Mouse (Mus musculus): ENCODE data around the gene Dlg5. TPM values are rescaled to one million over a fixed set of nuclear protein-coding genes. Genes with fewer than 3 reads are reported as not detected.
A peak's percentile ranks its signal among the peaks of the same experiment; 100 is the strongest.

Gene Dlg5
- polyA plus RNA-seq, 1 experiment from 2014 or later = 13.5 TPM

GRCm38 (mm10) chr14:24207360-24207752, 38.4 kb downstream of the Dlg5 start:
- ATAC-seq (ENCODE audit: insufficient read depth, low FRiP score, low read depth) = no peak
- no peaks in the 10 kb centered on the region for H3K9me3 ChIP-seq
- WGBS = 35% methylated on average over 13 of the region's 13 CpGs
- H3K27ac ChIP-seq = peak overlapping the region; percentile 33
- H3K4me1 ChIP-seq = peaks cover 32% of the 10 kb centered on the region
- H3K27me3 ChIP-seq (replicated peaks) = no peaks in the 10 kb centered on the region
- H3K36me3 ChIP-seq = no peaks in the 10 kb centered on the region; the same call in 1 of the 2 replicates
- H3K4me3 ChIP-seq (replicated peaks) = no peak overlapping the region
- 0 out of 2 replicates have a peak overlapping the region, but pooled peaks have one; percentile 19 for H3K4me2 ChIP-seq
- H3K9ac ChIP-seq = no peak overlapping the region

DNA sequence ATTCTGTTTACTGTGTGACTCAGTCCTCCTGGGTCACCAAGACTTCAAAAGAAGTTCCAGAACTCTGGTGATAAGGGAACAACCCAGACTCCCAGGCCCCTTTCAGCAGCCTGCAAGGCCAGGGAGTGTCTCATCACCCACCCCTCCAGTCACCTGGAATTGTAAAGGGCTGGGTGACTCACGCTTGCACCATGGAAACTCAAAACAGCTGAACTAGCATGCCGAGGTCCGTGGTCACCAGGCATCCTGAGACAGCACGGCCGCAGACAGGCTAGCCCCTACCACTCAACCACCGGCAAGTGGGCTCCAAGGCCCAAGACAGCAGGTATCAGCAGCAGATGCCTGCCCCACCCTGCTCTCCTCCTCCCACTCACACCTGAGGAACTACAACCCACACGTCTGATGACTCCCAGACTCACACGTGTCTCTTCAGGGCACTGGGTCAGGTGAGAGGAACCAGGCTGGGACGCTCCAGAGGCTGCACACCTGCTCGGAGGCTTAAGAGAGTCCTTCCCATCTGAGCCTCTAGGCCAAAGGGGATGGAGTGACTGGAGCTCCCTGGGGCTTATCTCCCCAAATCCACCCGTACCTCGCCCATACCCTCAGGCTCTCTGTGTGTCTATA, 38.9 kb downstream of the Dlg5 start:
- Histone ChIP-seq H3K9me3 (no peaks in the 10 kb centered on the region), H3K27me3 (replicated peaks) (no peaks in the 10 kb centered on the region), H3K4me3 (replicated peaks) (no peak overlapping the region), H3K36me3 (no peaks in the 10 kb centered on the region; the same call in 1 of the 2 replicates), H3K27ac (peak overlapping the region; percentile 33), H3K4me1 (peaks cover 38% of the 10 kb centered on the region), H3K9ac (no peak overlapping the region), H3K4me2 (0 out of 2 replicates have a peak overlapping the region, but pooled peaks have one; percentile 19)
- ATAC-seq (ENCODE audit: insufficient read depth, low FRiP score, low read depth) = peak; percentile 84
- WGBS = 36% methylated on average over 12 of the region's 12 CpGs

DNA sequence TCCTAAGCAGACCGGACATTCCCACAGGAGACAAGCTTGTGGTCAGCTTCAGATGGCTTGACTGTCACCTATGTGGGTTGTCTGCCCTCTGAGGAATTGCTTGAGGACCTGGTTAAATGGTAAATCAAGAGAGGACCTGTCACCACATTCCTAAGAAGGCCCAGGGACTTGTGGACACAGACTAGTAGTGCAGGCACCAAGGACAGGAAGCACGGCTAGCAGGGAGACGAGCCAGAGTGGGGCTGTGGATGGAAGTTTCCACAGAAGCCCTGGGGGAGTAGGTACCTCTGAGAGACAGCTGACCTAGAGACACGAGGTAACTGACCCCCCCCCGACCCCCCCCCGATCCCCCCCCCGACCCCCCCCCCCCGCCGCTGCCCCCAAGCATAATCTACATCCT, 39.4 kb downstream of the Dlg5 start:
- WGBS = 25% methylated on average over 9 of the region's 9 CpGs
- Histone ChIP-seq H3K4me3 (replicated peaks) (no peak overlapping the region), H3K9ac (no peak overlapping the region), H3K36me3 (no peaks in the 10 kb centered on the region; the same call in 1 of the 2 replicates), H3K9me3 (no peaks in the 10 kb centered on the region), H3K27me3 (replicated peaks) (no peaks in the 10 kb centered on the region), H3K4me2 (no peak overlapping the region), H3K27ac (peak overlapping the region; percentile 63), H3K4me1 (peaks cover 39% of the 10 kb centered on the region)
- ATAC-seq (ENCODE audit: insufficient read depth, low FRiP score, low read depth) = no peak

DNA sequence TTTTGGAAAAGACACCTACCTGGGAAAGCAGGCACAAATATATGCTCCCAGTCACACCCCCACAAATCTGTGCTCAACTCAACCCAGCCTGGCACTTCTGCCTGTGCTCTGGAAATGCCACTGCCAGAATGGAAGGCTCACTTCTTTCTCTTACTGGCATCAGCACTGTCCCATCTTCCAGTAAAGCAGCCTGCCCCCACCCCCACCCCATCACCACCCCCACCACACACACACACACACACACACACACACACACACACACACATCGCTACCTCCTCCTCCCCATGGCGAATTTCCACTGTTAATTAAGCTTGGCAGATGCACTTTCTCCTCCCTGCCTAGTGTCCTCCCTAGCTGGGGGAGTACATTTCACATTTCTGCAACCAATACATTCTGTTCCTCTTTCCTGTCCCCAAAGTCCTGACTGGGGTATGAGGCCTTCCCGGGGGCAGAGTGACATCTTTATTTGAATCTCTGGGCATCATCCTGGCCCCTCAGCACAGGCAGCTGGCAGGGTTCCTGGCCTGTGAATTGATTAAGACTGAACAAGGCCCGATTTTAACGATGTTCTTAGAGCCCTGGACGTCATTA, 40.3 kb downstream of the Dlg5 start:
- Histone ChIP-seq H3K36me3 (no peaks in the 10 kb centered on the region; the same call in 1 of the 2 replicates), H3K27ac (no peak overlapping the region), H3K4me2 (no peak overlapping the region), H3K4me3 (replicated peaks) (no peak overlapping the region), H3K9ac (no peak overlapping the region), H3K4me1 (peaks cover 39% of the 10 kb centered on the region), H3K27me3 (replicated peaks) (no peaks in the 10 kb centered on the region), H3K9me3 (no peaks in the 10 kb centered on the region)
- no peak for ATAC-seq (ENCODE audit: insufficient read depth, low FRiP score, low read depth)
- WGBS = 50% methylated on average over 6 of the region's 6 CpGs

- Histone ChIP-seq H3K36me3 (no peaks in the 10 kb centered on the region; the same call in 1 of the 2 replicates), H3K9ac (no peak overlapping the region), H3K4me2 (no peak overlapping the region), H3K27me3 (replicated peaks) (no peaks in the 10 kb centered on the region), H3K27ac (no peak overlapping the region), H3K4me1 (peaks cover 32% of the 10 kb centered on the region), H3K9me3 (no peaks in the 10 kb centered on the region), H3K4me3 (replicated peaks) (no peak overlapping the region)
- whole genome bisulfite sequencing = 87% methylated on average over 8 of the region's 8 CpGs
- no peak for ATAC-seq (ENCODE audit: insufficient read depth, low FRiP score, low read depth)
Measured at GRCm38 (mm10) chr14:24203210-24203609, 42.5 kb downstream of the Dlg5 start.

DNA sequence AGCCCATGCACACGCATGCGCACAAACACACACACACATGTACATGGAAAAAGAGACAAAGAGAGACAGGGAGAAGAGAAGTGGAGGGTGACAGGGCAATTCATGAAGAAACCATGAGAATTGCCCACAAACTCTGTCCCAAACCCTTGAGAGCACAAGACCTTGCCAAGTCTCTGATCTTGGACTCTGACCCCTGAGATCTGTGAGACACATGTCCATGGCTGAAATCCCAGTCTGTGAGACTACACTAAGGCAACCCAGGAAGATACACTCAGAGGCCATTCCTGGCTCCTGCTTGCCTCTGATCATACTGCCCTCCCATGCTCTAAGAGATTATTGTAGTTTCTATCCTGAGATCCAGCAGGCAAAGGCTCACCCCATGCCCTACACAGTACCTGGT, 44.9 kb downstream of the Dlg5 start:
- no peak overlapping the region for H3K9ac ChIP-seq
- 97% methylated on average over 2 of the region's 2 CpGs for WGBS
- no peak overlapping the region for H3K4me2 ChIP-seq
- H3K36me3 ChIP-seq = no peaks in the 10 kb centered on the region; the same call in 1 of the 2 replicates
- H3K4me3 ChIP-seq (replicated peaks) = no peak overlapping the region
- ATAC-seq (ENCODE audit: insufficient read depth, low FRiP score, low read depth) = no peak
- no peak overlapping the region for H3K27ac ChIP-seq
- no peaks in the 10 kb centered on the region for H3K27me3 ChIP-seq (replicated peaks)
- no peaks in the 10 kb centered on the region for H3K9me3 ChIP-seq
- H3K4me1 ChIP-seq = peaks cover 20% of the 10 kb centered on the region; the same call in 1 of the 2 replicates

- Histone ChIP-seq H3K4me1 (peaks cover 15% of the 10 kb centered on the region; the same call in 1 of the 2 replicates), H3K4me3 (replicated peaks) (no peak overlapping the region), H3K9me3 (no peaks in the 10 kb centered on the region), H3K4me2 (no peak overlapping the region), H3K36me3 (no peaks in the 10 kb centered on the region; the same call in 1 of the 2 replicates), H3K27ac (no peak overlapping the region), H3K9ac (no peak overlapping the region), H3K27me3 (replicated peaks) (no peaks in the 10 kb centered on the region)
- ATAC-seq (ENCODE audit: insufficient read depth, low FRiP score, low read depth) = no peak
- WGBS = 72% methylated on average over 6 of the region's 6 CpGs
Measured at GRCm38 (mm10) chr14:24199732-24200131, 46.0 kb downstream of the Dlg5 start.

DNA sequence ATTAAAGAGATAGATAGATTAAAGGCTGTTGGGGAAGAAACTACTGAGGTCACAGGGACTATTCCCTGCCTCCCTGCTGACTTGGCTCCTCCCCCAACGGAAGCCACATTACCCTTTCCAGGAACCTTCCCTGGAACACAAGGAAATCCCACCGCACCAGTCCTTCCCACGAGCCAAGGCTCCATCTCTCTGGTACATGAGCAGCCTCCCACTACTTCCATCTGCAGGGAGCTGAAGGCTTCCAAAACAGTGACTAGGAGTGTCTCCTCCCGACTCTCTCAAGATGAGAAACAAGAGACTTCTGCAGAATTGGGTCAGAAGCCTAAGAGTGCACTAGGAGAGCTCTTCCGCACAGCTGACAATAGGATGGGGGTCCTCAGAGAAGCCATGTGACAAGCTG, 47.9 kb downstream of the Dlg5 start:
- Histone ChIP-seq H3K4me2 (no peak overlapping the region), H3K27me3 (replicated peaks) (no peaks in the 10 kb centered on the region), H3K9ac (no peak overlapping the region), H3K36me3 (no peaks in the 10 kb centered on the region; the same call in 1 of the 2 replicates), H3K4me3 (replicated peaks) (no peak overlapping the region), H3K27ac (no peak overlapping the region), H3K4me1 (peaks cover 12% of the 10 kb centered on the region; the same call in 1 of the 2 replicates), H3K9me3 (no peaks in the 10 kb centered on the region)
- 75% methylated on average over 5 of the region's 5 CpGs for WGBS
- no peak for ATAC-seq (ENCODE audit: insufficient read depth, low FRiP score, low read depth)

- no peaks in the 10 kb centered on the region for H3K9me3 ChIP-seq
- no peak for ATAC-seq (ENCODE audit: insufficient read depth, low FRiP score, low read depth)
- no peaks in the 10 kb centered on the region for H3K36me3 ChIP-seq
- WGBS = 77% methylated on average over 6 of the region's 6 CpGs
- no peak overlapping the region for H3K27ac ChIP-seq
- H3K4me3 ChIP-seq (replicated peaks) = no peak overlapping the region
- H3K4me1 ChIP-seq = peaks cover 8% of the 10 kb centered on the region; the same call in 1 of the 2 replicates
- H3K27me3 ChIP-seq (replicated peaks) = no peaks in the 10 kb centered on the region
- H3K4me2 ChIP-seq = no peak overlapping the region
- no peak overlapping the region for H3K9ac ChIP-seq
Measured at GRCm38 (mm10) chr14:24196947-24197346, 48.8 kb downstream of the Dlg5 start.

DNA sequence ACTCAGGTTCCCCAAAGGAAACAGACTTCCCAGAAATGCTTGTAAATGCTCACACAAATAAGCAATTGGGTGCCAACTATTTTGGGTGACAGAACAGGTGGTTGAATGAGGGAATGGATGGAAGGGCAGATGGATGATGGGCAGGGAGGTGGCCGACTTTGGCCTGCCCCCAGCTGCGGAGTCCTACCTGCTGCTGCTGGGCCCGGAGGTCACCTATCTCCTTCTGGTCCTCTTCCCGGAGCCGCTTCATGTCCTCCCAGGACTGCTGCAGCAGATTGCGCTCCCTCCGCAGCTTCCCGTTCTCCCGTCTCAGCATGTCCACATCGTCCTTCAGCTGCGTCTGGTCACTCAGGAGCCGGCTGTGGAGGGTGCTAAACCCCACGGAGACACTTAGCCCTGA, 55.6 kb downstream of the Dlg5 start:
- Histone ChIP-seq H3K36me3 (peaks cover 7% of the 10 kb centered on the region; the same call in 1 of the 2 replicates), H3K27ac (no peak overlapping the region), H3K27me3 (replicated peaks) (no peaks in the 10 kb centered on the region), H3K9me3 (no peaks in the 10 kb centered on the region), H3K4me1 (no peaks in the 10 kb centered on the region), H3K9ac (no peak overlapping the region), H3K4me3 (replicated peaks) (no peak overlapping the region), H3K4me2 (no peak overlapping the region)
- 88% methylated on average over 13 of the region's 13 CpGs for WGBS
- ATAC-seq (ENCODE audit: insufficient read depth, low FRiP score, low read depth) = no peak

DNA sequence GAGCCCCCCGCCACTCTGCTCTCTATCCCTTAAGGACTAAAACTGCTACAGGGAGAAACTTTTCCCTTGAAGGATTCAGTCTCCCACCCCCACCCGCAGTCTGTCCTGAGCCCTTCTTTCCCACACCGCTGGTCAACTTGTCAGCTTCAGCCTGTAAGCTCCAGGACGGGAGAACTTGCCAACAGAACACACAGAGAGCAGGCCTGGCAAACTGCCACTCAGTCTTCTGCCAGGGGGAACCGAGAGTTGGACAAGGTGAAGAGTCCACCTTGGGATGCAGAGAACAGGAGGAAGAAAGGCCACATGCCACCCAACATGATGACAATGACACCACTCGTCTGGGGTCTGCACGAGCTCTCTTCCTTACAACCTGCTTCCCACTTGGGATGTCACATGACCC, 56.1 kb downstream of the Dlg5 start:
- WGBS = 53% methylated on average over 7 of the region's 7 CpGs
- H3K27me3 ChIP-seq (replicated peaks) = no peaks in the 10 kb centered on the region
- no peaks in the 10 kb centered on the region for H3K4me1 ChIP-seq
- no peak for ATAC-seq (ENCODE audit: insufficient read depth, low FRiP score, low read depth)
- H3K27ac ChIP-seq = no peak overlapping the region
- H3K4me3 ChIP-seq (replicated peaks) = no peak overlapping the region
- no peak overlapping the region for H3K4me2 ChIP-seq
- no peak overlapping the region for H3K9ac ChIP-seq
- H3K36me3 ChIP-seq = peaks cover 7% of the 10 kb centered on the region; the same call in 1 of the 2 replicates
- no peaks in the 10 kb centered on the region for H3K9me3 ChIP-seq

- Histone ChIP-seq H3K27ac (peak overlapping the region; percentile 49; the same call in 1 of the 2 replicates), H3K4me1 (peaks cover 6% of the 10 kb centered on the region; the same call in 1 of the 2 replicates), H3K4me2 (no peak overlapping the region), H3K27me3 (replicated peaks) (no peaks in the 10 kb centered on the region), H3K4me3 (replicated peaks) (no peak overlapping the region), H3K9ac (no peak overlapping the region), H3K9me3 (no peaks in the 10 kb centered on the region), H3K36me3 (peaks cover 3% of the 10 kb centered on the region; the same call in 1 of the 2 replicates)
- ATAC-seq (ENCODE audit: insufficient read depth, low FRiP score, low read depth) = peak; percentile 87
- 27% methylated on average over 4 of the region's 4 CpGs for WGBS
Measured at GRCm38 (mm10) chr14:24185514-24185913, 60.2 kb downstream of the Dlg5 start.

Measured in stomach, embryonic 15.5 days (tissue).